Mouse (Mus musculus): Measurements from ENCODE around the gene Ube2z. TPM values are rescaled to one million over a fixed set of nuclear protein-coding genes. Genes with fewer than 3 reads are reported as not detected.

Gene Ube2z
- total and polyA plus RNA-seq, 2 experiments from 2014 or later, result 19.3 to 44.4 TPM

DNA sequence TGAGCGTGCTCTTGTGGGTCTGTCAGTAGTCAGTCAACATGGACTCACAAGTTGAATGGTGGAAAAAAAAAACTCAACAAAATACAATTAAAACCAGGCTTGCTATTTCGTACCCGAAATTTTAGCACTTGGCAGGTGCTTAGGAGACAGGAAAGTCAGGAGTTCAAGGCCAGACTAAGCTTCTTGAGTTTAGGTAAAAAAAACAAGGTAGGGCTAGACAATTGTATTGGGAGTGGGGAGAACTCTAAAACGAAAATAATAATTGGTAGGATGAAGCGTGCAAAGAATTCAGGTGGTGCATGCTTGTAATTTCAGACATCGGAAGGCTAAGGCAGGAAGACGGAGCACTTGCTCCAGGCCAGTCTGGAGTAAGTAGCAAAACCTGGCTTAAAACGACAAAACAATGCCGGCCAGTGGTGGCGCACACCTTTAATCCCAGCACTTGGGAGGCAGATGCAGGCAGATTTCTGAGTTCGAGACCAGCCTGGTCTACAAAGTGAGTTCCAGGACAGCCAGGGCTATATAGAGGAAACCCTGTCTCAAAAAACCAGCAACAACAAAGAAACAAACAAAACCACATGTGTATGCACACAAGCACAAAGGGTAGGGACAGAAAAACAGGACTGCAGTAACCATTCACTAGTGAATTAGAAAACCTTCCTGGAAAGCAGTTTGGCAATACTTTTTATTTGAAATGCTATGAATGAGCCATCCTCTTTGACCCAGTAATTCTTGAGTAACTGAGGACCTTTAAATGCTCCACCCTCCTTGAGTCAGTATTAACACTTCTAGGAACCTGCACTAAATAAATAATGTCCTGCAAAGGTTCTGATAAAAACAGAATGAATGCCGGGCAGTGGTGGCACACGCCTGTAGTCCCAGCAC is 11.3 kb upstream of the Ube2z start:
- Histone ChIP-seq H3K27ac (ENCODE audit: low read depth) (peak overlapping the region; percentile 88), H3K9ac (replicated peaks; ENCODE audit: low read depth, low read length) (peak overlapping the region; percentile 21; the same call in 1 of the 2 replicates), H3K4me1 (ENCODE audit: control insufficient read depth, insufficient read depth) (0 out of 2 replicates have a peak, but pooled peaks cover 5% of the 10 kb centered on the region), H3K4me3 (ENCODE audit: low read depth, low read length) (peak overlapping the region; percentile 41), H3K4me2 (ENCODE audit: low read depth, low read length) (peak overlapping the region; percentile 57), H3K9me3 (replicated peaks; ENCODE audit: control insufficient read depth, low read length) (no peaks in the 10 kb centered on the region), H3K27me3 (ENCODE audit: control insufficient read depth, insufficient read depth, low read length) (no peaks in the 10 kb centered on the region), H3K36me3 (replicated peaks; ENCODE audit: control insufficient read depth, insufficient read depth, low read length) (peaks cover 6% of the 10 kb centered on the region)
- no peak for ATAC-seq (ENCODE audit: insufficient read depth, low read depth)
- no peak for DNase-seq (ENCODE audit: low spot score)
- no peak for TF ChIP-seq EP300 (IDR thresholded peaks at IDR 0.05; ENCODE audit: low read depth)
- TF ChIP-seq CTCF (IDR thresholded peaks at IDR 0.05; ENCODE audit: low read depth), result no peak
- 60% methylated on average over 13 of the region's 13 CpGs for WGBS

DNA sequence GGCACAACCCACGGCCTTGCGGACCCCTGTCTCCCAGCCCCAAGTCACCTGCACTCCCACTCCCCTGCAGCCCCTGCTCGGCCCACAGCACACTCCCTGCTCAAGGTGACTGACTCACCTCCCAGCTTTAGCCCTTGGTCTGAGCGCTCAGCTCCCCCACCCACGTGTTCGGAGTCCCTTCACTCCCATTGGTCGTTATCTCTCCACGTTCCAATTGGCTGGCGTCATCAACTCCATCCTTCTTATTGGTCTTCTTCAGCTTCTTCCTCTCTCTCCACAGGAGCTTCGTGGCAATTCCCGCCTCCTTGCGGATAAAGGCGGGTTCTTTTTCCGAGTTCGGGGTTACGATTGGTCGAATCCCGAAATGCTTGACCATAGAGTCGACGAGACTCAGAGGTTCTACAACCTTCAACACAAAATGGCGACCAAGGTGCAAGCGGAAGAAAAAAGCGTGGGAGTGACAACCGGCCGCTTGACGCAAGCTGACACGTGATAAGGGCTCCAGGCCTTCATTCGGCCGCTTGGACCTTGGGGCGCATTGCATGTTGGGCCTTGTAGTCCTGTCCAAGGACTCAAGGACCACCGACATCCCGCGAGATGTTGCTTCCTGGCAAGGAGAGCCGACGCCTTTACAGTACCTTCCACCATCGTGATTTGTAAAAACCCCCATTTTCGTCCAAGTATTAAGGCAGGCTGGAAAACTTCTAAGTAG is 10.5 kb upstream of the Ube2z start, which contains the start of gene Atp5g1:
Gene Atp5g1, minus strand, starts transcription at position 162 of the 712 bp plus-strand sequence.
- Histone ChIP-seq H3K27me3 (ENCODE audit: control insufficient read depth, insufficient read depth, low read length) (no peaks in the 10 kb centered on the region), H3K36me3 (replicated peaks; ENCODE audit: control insufficient read depth, insufficient read depth, low read length) (peaks cover 14% of the 10 kb centered on the region), H3K4me3 (ENCODE audit: low read depth, low read length) (peak within 1 kb of the TSS; percentile 71), H3K27ac (ENCODE audit: low read depth) (peak within 1 kb of the TSS; percentile 95), H3K9ac (replicated peaks; ENCODE audit: low read depth, low read length) (peak within 1 kb of the TSS; percentile 89), H3K9me3 (replicated peaks; ENCODE audit: control insufficient read depth, low read length) (no peaks in the 10 kb centered on the region), H3K4me2 (ENCODE audit: low read depth, low read length) (peak within 1 kb of the TSS; percentile 78), H3K4me1 (ENCODE audit: control insufficient read depth, insufficient read depth) (0 out of 2 replicates have a peak, but pooled peaks cover 5% of the 10 kb centered on the region)
- DNase-seq (ENCODE audit: low spot score) (peak; percentile 100), ATAC-seq (ENCODE audit: insufficient read depth, low read depth) (peak; percentile 94)
- under 1% methylated on average over 37 of the region's 37 CpGs for WGBS
- TF ChIP-seq EP300 (IDR thresholded peaks at IDR 0.05; ENCODE audit: low read depth), result peak; percentile 87; the same call in 1 of the 2 replicates
- TF ChIP-seq CTCF (IDR thresholded peaks at IDR 0.05; ENCODE audit: low read depth), result no peak

DNA sequence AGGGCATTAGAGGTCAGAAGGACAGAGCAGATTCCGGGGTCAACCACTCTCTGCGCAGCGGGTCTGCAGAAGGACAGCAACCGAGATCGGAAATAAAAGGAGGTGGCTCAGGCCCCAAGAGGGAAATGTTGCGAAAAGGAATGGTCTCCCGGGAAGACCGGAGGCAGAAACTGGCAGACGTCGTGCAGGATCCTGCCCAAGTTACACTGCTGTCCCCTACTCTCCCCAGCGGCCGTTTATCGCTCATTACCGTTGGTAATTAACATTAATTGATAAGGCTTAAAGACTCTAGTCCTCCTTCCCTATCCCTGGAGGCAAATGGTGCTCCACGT is 10.0 kb upstream of the Ube2z start:
- H3K4me2 ChIP-seq (ENCODE audit: low read depth, low read length), result peak overlapping the region; percentile 78
- ATAC-seq (ENCODE audit: insufficient read depth, low read depth), result peak; percentile 6; the same call in 1 of the 2 replicates
- WGBS, result under 1% methylated on average over 15 of the region's 15 CpGs

DNA sequence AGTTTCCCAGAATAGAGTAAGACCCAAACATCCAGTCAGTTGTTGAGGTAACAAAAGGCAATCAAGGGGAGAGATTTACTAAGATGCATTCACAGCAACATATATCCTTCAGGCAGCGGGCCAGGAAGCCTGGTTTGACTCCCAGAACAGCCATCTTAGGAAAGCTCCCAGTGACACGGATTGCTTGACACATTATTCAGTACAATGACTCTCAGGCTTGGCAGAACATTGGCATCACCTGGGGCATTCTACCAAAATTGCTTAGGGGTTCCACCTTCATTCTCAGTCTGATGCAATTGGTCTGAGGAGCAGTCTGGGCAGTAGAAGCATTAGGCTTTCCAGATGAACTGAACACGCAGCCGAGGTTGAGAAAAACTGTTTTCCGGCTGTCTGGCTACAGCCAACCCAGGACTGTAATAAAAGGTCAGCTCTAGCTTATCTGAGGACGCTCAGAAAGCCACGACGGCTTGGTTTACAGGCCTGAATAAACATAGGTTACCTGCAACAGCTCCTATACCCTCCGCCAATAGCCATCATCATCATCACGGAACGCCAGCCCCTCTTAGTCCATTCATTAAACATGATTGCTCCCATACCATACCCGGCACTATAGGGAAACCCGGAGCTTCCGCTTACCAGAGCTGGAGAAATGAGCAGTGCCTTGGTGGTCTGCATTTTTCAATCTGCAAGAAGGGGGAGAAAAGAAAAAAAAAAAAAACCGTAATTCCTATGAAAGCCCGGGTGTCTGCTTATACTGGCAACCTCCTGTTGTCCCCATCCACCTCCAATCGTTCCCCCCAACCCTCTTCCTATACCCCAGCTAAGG is 9.4 kb upstream of the Ube2z start:
- H3K4me2 ChIP-seq (ENCODE audit: low read depth, low read length), result peak overlapping the region; percentile 78
- no peak for TF ChIP-seq EP300 (IDR thresholded peaks at IDR 0.05; ENCODE audit: low read depth)
- no peak for TF ChIP-seq CTCF (IDR thresholded peaks at IDR 0.05; ENCODE audit: low read depth)
- no peak for ATAC-seq (ENCODE audit: insufficient read depth, low read depth)
- peak overlapping the region; percentile 95 for H3K27ac ChIP-seq (ENCODE audit: low read depth)
- WGBS, result 5% methylated on average over 17 of the region's 17 CpGs
- DNase-seq (ENCODE audit: low spot score), result no peak
- peak overlapping the region; percentile 71 for H3K4me3 ChIP-seq (ENCODE audit: low read depth, low read length)
- H3K36me3 ChIP-seq (replicated peaks; ENCODE audit: control insufficient read depth, insufficient read depth, low read length), result peaks cover 22% of the 10 kb centered on the region
- peak overlapping the region; percentile 89 for H3K9ac ChIP-seq (replicated peaks; ENCODE audit: low read depth, low read length)
- no peaks in the 10 kb centered on the region for H3K27me3 ChIP-seq (ENCODE audit: control insufficient read depth, insufficient read depth, low read length)
- 0 out of 2 replicates have a peak, but pooled peaks cover 5% of the 10 kb centered on the region for H3K4me1 ChIP-seq (ENCODE audit: control insufficient read depth, insufficient read depth)
- H3K9me3 ChIP-seq (replicated peaks; ENCODE audit: control insufficient read depth, low read length), result no peaks in the 10 kb centered on the region

More for the DNA sequence above, 10.0 kb upstream of the Ube2z start:
- Histone ChIP-seq H3K4me3 (ENCODE audit: low read depth, low read length) (peak overlapping the region; percentile 71), H3K27ac (ENCODE audit: low read depth) (peak overlapping the region; percentile 95), H3K4me1 (ENCODE audit: control insufficient read depth, insufficient read depth) (0 out of 2 replicates have a peak, but pooled peaks cover 5% of the 10 kb centered on the region), H3K9ac (replicated peaks; ENCODE audit: low read depth, low read length) (peak overlapping the region; percentile 89), H3K36me3 (replicated peaks; ENCODE audit: control insufficient read depth, insufficient read depth, low read length) (peaks cover 19% of the 10 kb centered on the region), H3K9me3 (replicated peaks; ENCODE audit: control insufficient read depth, low read length) (no peaks in the 10 kb centered on the region), H3K27me3 (ENCODE audit: control insufficient read depth, insufficient read depth, low read length) (no peaks in the 10 kb centered on the region)
- TF ChIP-seq EP300 (IDR thresholded peaks at IDR 0.05; ENCODE audit: low read depth) (no peak), CTCF (IDR thresholded peaks at IDR 0.05; ENCODE audit: low read depth) (no peak)
- no peak for DNase-seq (ENCODE audit: low spot score)
